Mouse (Mus musculus) liver, adult (tissue): ENCODE results near the gene Apex2.

ENCODE experiments used
- GATA4 ChIP-seq: IDR thresholded peaks from 2 replicates; pipeline ENCODE4 v1.6.1; 2014; ENCODE audit warnings: mild to moderate bottlenecking, low read length; ENCODE audit not compliant: insufficient replicate concordance

The Apex2 gene

GRCm38 (mm10) chrX:150589696-150590095 is at the start of gene Apex2:
Gene Apex2, minus strand, starts transcription at chrX:150589868.
- TF ChIP-seq GATA4 = no peak

GRCm38 (mm10) chrX:150636421-150636820 is 46.8 kb upstream of the Apex2 start:
- TF ChIP-seq GATA4 = peak; percentile 22; the same call in 1 of the 2 replicates

GRCm38 (mm10) chrX:150598882-150599281 is 9.2 kb upstream of the Apex2 start:
- TF ChIP-seq GATA4 = no peak

- TF ChIP-seq GATA4 = no peak
These were observed 5.5 kb upstream of the Apex2 start for GRCm38 (mm10) chrX:150595016-150595760.

DNA sequence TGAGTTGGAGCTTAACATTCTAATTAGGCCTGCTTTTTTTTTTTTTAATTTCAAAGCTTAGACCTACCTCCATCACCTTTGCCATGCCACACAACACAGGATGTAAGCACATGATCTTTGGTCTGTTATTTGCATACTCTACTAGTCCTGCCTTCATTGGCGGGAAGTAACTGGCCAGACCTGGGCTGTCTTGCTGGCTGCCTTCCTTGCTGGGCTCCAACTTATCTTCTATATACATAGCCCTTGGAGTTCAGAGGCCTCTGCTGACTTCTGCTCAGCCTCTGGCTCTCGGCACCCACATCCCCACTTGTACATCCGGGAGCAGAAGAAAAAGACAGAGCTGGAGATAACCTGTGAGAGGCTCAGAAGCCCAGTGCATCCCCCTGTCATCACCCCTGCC is 4.5 kb upstream of the Apex2 start:
- no peak for TF ChIP-seq GATA4

DNA sequence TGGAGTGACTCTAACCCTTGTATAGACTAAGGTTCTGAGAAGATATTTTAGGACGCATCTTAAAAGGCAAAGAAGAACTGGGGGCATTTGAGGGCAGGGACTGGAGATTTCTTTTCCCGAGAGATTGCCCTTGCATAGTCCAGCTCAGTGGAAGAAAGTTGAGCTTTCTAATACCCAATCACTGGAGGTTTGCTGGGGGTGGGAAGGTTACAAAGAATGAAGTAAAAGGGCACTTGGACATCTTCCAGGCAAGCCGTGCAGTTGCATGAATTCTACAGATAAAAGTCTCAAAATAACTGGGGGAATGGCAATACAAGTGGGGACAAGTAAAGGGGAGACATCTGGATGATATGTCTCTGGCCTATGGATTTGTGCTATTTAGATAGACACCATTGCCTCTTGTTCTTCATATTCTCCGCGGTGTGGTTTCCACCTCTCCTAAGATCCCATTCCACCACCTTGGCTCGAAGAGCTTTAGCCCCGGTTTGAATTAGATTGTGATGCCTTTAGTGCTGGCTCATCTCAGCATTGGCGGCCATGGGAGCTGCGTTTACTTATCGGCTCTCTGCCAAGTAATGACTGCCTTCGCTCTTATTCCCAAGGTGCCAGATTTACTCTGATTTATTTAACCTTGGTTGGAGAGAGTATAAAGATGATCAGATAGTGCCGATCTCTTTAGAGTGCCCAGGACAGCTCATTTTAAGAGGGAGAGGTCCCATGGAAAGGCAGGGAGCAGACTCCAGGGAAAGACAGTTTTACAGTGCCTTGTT is 3.8 kb upstream of the Apex2 start:
- no peak for TF ChIP-seq GATA4

DNA sequence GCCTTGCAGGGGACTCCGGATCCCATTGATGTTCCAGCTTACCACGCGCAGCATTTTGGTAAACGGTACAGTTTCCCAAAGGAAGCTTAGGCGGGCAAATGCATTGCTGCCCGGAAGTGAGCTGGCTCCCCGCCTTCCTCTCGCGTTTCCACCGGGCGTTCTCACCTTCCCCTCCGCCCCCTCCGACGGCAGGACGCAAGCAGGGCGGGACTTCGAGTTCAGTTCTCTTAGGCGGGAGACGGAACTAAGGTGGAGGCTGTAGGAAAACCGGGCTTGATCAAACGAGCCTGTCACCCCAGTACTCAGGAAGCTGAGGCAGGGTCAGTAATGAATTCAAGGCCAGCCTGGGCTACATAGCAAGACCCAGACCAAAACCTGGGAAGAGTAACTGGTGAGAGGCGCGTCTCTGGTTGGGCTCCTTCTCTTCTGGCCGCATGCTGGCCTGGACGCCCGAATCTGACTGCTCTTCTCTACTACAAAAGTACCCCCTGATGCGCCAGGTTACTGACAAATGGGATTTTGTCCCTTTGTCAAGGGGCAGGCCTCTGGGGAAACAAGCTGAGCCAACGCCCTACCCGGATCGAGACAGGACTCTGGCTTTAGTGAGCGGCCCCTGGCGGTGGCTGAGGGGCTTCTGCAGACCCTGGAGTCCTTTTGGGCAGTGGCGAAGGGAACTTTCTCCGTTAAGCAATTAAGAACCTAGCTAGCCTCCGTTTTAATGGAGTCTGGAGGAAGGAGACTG is 1.5 kb downstream of the Apex2 start, which contains the start of gene Pfkfb1:
TSS of gene Pfkfb1 (plus strand) at position 207 of the 742 bp plus-strand sequence.
- no peak; the same call in 1 of the 2 replicates for TF ChIP-seq GATA4

- no peak for TF ChIP-seq GATA4
These were observed 4.6 kb downstream of the Apex2 start for GRCm38 (mm10) chrX:150585116-150585515.

GRCm38 (mm10) chrX:150581921-150582320 is 7.7 kb downstream of the Apex2 start:
- TF ChIP-seq GATA4 = no peak

DNA sequence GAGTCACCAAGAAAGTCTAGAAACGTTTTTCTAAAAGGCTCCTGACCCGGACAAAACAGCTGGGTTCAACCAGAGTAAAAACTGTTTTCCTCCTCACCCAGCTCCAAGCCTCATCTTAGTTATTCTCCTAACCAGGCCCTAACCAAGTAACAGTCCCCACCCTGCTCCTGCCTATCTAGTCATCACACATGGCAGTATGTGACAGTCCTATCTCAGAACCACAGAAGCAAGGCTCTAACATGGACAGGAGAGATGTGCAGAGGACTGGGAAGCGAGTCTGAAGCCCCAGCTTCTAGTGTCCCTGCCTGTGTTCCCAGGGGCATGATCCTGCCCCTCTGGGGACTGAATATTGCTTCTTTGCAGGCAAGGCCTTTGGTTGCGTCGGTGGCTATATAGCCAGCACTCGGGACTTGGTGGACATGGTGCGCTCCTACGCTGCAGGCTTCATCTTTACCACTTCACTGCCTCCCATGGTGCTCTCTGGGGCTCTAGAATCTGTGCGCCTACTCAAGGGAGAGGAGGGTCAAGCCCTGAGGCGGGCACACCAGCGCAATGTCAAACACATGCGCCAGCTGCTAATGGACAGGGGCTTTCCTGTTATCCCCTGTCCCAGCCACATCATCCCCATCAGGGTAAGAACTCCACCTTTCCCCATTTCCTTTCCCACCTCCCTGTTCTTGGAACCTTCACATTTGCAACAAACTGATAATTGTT is 24.9 kb downstream of the Apex2 start:
- TF ChIP-seq GATA4 = no peak

GRCm38 (mm10) chrX:150554032-150554431 is 35.6 kb downstream of the Apex2 start:
- TF ChIP-seq GATA4 = no peak

GRCm38 (mm10) chrX:150551986-150552385 is 37.7 kb downstream of the Apex2 start:
- no peak for TF ChIP-seq GATA4

- no peak for TF ChIP-seq GATA4
These were observed 40.0 kb downstream of the Apex2 start for GRCm38 (mm10) chrX:150549639-150550038.

DNA sequence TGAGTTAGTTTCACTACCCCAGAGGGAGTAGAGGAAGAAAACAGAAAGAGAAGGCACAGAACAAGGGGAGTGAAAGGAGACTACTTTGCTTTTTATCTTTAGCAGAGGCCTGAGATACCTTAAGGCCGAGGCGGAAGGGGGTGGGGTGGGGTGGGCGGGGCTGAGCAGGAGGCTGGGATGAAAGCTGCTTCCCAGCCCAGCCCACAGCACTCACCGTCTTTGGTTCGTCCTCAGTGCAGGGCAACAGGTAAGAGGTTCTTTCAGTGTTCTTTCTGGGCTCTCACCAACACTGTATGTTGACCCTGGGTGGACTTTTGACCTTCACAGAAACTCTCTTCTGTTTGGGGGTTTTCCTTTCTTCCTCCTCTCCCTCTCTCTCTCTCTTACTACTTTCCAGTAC is 42.4 kb downstream of the Apex2 start, which contains the start of gene Alas2:
TSS of gene Alas2 (plus strand) at position 137 of the 400 bp plus-strand sequence.
- TF ChIP-seq GATA4 = no peak

- no peak for TF ChIP-seq GATA4
These were observed 48.0 kb downstream of the Apex2 start for GRCm38 (mm10) chrX:150541684-150542083.

GRCm38 (mm10) chrX:150540111-150540510 is 49.6 kb downstream of the Apex2 start:
- no peak for TF ChIP-seq GATA4
